26 mouse cellular contexts compared by ENCODE assay signal in the genomic region with DNA sequence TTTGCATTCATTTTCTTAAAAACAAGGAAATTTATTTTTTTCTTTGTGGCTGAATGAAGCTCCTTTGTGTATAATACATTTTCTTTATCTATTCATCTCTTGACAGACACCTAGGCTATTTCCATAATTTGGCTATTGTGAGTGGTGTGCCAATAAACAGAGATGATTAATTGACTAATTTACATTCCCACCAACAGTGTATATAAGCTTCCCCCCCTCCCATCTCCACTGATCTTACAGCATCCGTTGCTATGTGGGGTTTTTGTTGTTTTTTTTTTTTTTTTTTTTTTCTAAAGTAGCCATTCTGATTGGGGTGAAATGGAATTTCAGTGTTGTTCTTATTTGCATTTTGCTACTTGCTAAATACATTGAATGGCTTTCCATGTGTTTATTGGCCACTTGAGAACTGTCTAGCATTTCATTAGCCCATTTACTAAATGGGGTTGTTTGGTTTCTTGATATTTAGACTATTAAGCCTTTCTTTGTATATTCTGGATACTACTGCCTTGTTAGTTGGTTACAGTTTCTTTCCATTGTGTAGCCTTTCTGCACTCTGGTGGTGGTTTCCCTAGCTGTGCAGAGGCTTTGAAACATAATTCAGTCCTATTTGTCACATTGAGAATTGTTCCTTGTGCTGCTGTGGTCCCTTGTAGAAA.
A peak's percentile ranks its signal among the peaks of the same experiment; 100 is the strongest.
DNase-seq lines count a peak whose midpoint lies in the region; ATAC-seq and TF ChIP-seq lines count a peak whose summit lies in the region.
"Had no signal": no experiment of that assay in that cellular context is flagged by ENCODE, and none has a peak within 500 bp of the region (broad histone marks: within the 10 kb centered on the region; RNA-seq: fewer than 3 reads in every experiment).

No protein-coding gene starts in this region.

- no peaks in the 10 kb centered on the region for H3K36me3 ChIP-seq in forebrain, embryonic 11.5 days (ENCODE audit: control insufficient read depth, insufficient read depth, low read length)
- no peaks in the 10 kb centered on the region for H3K36me3 ChIP-seq in forebrain, embryonic 15.5 days
- no peaks in the 10 kb centered on the region for H3K36me3 ChIP-seq in hindbrain, postnatal 0 days (ENCODE audit: insufficient read depth, low read length)
- H3K36me3 ChIP-seq: embryonic facial prominence, embryonic 15.5 days; G1E; heart, embryonic 12.5 days; stomach, embryonic 15.5 days had no signal

- no peak overlapping the region for H3K4me3 ChIP-seq in forebrain, embryonic 11.5 days (ENCODE audit: low read depth, low read length)
- H3K4me3 ChIP-seq in forebrain, embryonic 15.5 days = no peak overlapping the region
- no peak overlapping the region for H3K4me3 ChIP-seq in layer of hippocampus, adult 2 months
- H3K4me3 ChIP-seq in hindbrain, postnatal 0 days (ENCODE audit: low read length) = no peak overlapping the region
- H3K4me3 ChIP-seq: embryonic facial prominence, embryonic 15.5 days; heart, embryonic 12.5 days; stomach, embryonic 15.5 days had no signal

- no peaks in the 10 kb centered on the region for H3K27me3 ChIP-seq in forebrain, embryonic 11.5 days (ENCODE audit: control insufficient read depth, insufficient read depth, low read length)
- H3K27me3 ChIP-seq in forebrain, embryonic 15.5 days = no peaks in the 10 kb centered on the region
- no peaks in the 10 kb centered on the region for H3K27me3 ChIP-seq in hindbrain, postnatal 0 days (ENCODE audit: insufficient read depth, low read length)
- H3K27me3 ChIP-seq: embryonic facial prominence, embryonic 15.5 days; heart, embryonic 12.5 days; stomach, embryonic 15.5 days had no signal

- peak; percentile 56 for ATAC-seq in forebrain, embryonic 11.5 days (replicated peaks; ENCODE audit: low FRiP score)
- ATAC-seq in forebrain, embryonic 15.5 days (replicated peaks) = no peak
- no peak for ATAC-seq in hindbrain, postnatal 0 days
- ATAC-seq: CD4-positive, CD25-positive, alpha-beta regulatory T cell, adult 4 months; midbrain, embryonic 16.5 days had no signal

- 25% methylated on average over 1 of the region's 1 CpGs for WGBS in forebrain, embryonic 11.5 days
- 14% methylated on average over 1 of the region's 1 CpGs for WGBS in forebrain, embryonic 15.5 days
- 8% methylated on average over 1 of the region's 1 CpGs for WGBS in hindbrain, postnatal 0 days

- no peak for TF ChIP-seq POLR2A in brain, embryonic 14.5 days (IDR thresholded peaks at IDR 0.05; ENCODE audit: borderline replicate concordance, extremely low read depth, insufficient read depth, insufficient read length, poor library complexity, severe bottlenecking)

- no peak overlapping the region for H3K9ac ChIP-seq in forebrain, embryonic 11.5 days (ENCODE audit: low read length)
- no peak overlapping the region for H3K9ac ChIP-seq in forebrain, embryonic 15.5 days (replicated peaks)
- H3K9ac ChIP-seq in hindbrain, postnatal 0 days (replicated peaks; ENCODE audit: low read length) = no peak overlapping the region
- H3K9ac ChIP-seq: embryonic facial prominence, embryonic 15.5 days; heart, embryonic 12.5 days; stomach, embryonic 15.5 days had no signal

- peak; percentile 38 for TF ChIP-seq CTCF in layer of hippocampus, adult 2 months (conservative IDR thresholded peaks at IDR 0.05)
- TF ChIP-seq CTCF in brain, embryonic 14.5 days (IDR thresholded peaks at IDR 0.05; ENCODE audit: borderline replicate concordance, extremely low read depth, insufficient read depth, insufficient read length) = no peak
- TF ChIP-seq CTCF in hindbrain, postnatal 0 days (IDR thresholded peaks at IDR 0.05; ENCODE audit: low read depth) = peak; percentile 18; the same call in 1 of the 2 replicates

- H3K9me3 ChIP-seq in forebrain, embryonic 11.5 days (ENCODE audit: control insufficient read depth, low read length) = no peaks in the 10 kb centered on the region
- no peaks in the 10 kb centered on the region for H3K9me3 ChIP-seq in forebrain, embryonic 15.5 days
- H3K9me3 ChIP-seq in hindbrain, postnatal 0 days (ENCODE audit: low read length) = no peaks in the 10 kb centered on the region
- H3K9me3 ChIP-seq: embryonic facial prominence, embryonic 15.5 days; G1E; heart, embryonic 12.5 days; stomach, embryonic 15.5 days had no signal

- DNase-seq in forebrain, embryonic 11.5 days (ENCODE audit: low spot score) = no peak
- DNase-seq in layer of hippocampus, adult 2 months (ENCODE audit: low spot score in 2 of 2) = no peak
- DNase-seq in layer of hippocampus, postnatal 36 days = no peak
- DNase-seq in brain, embryonic 14.5 days (ENCODE audit: low read depth) = peak; percentile 69
- DNase-seq in hindbrain, postnatal 0 days (ENCODE audit: low spot score) = no peak
- DNase-seq in thymus, postnatal 0 days (ENCODE audit: low spot score) = no peak
- DNase-seq in gastrocnemius, postnatal 25 days = no peak
- DNase-seq: adrenal gland, postnatal 25 days; cerebellum, adult 18-20 months; cerebellum, postnatal 25 days; heart, postnatal 36 days; kidney, adult 8-10 months; kidney, postnatal 25 days; layer of hippocampus, adult 9-11 months; lung, adult 18-20 months; lung, postnatal 36 days; right cerebral cortex, postnatal 14 days; thymus, adult 2 months had no signal

- no peak overlapping the region for H3K27ac ChIP-seq in forebrain, embryonic 11.5 days (ENCODE audit: low read depth, low read length)
- H3K27ac ChIP-seq in forebrain, embryonic 15.5 days (replicated peaks) = no peak overlapping the region
- H3K27ac ChIP-seq in layer of hippocampus, adult 2 months = no peak overlapping the region
- H3K27ac ChIP-seq in hindbrain, postnatal 0 days = no peak overlapping the region
- H3K27ac ChIP-seq: embryonic facial prominence, embryonic 15.5 days; stomach, embryonic 15.5 days had no signal

- no peak overlapping the region for H3K4me2 ChIP-seq in forebrain, embryonic 11.5 days (ENCODE audit: low read depth, low read length, severe bottlenecking)
- H3K4me2 ChIP-seq in forebrain, embryonic 15.5 days (replicated peaks) = no peak overlapping the region
- no peak overlapping the region for H3K4me2 ChIP-seq in hindbrain, postnatal 0 days (ENCODE audit: low read depth, low read length)
- H3K4me2 ChIP-seq: embryonic facial prominence, embryonic 15.5 days; heart, embryonic 12.5 days; liver, embryonic 11.5 days; stomach, embryonic 15.5 days had no signal

- H3K4me1 ChIP-seq in forebrain, embryonic 11.5 days (replicated peaks; ENCODE audit: control insufficient read depth, insufficient read depth, low read length) = no peaks in the 10 kb centered on the region
- H3K4me1 ChIP-seq in forebrain, embryonic 15.5 days = no peaks in the 10 kb centered on the region
- H3K4me1 ChIP-seq in hindbrain, postnatal 0 days (ENCODE audit: insufficient read depth, low read length) = no peaks in the 10 kb centered on the region
- H3K4me1 ChIP-seq: embryonic facial prominence, embryonic 15.5 days; heart, embryonic 12.5 days; stomach, embryonic 15.5 days had no signal
